Mouse (Mus musculus) heart, embryonic 14.5 days (tissue): Measurements from ENCODE around the gene Arl6ip5. TPM values are rescaled to one million over a fixed set of nuclear protein-coding genes. Genes with fewer than 3 reads are reported as not detected.
"Not testable (repeated sequence)": the region's sequence is repeated elsewhere in the genome, so short reads cannot be mapped to it uniquely, and the experiment has no call there.

Experiments
- ATAC-seq: fragments of 200-750 bp; cut with Nextera tagmentation; 2 replicates; pipeline ENCODE4 v1.8.0; 2017; ENCODE audit warnings: low read depth, moderate TSS enrichment; ENCODE audit not compliant: insufficient number of reproducible peaks, insufficient read depth, low FRiP score
- H3K27ac ChIP-seq, 2 experiments: fragments of 200-500 bp in 1 of 2; fragments of 300-500 bp in 1 of 2; sonication (generic) in 1 of 2; replicated peaks in 1 of 2; 2 replicates each; pipeline ENCODE4 v1.5.1; 2012 to 2014; ENCODE audit warnings: low read depth in 2 of 2, low read length in 2 of 2, control low read depth in 1 of 2, mild to moderate bottlenecking in 1 of 2, mixed read lengths in 1 of 2; ENCODE audit not compliant: control insufficient read depth in 1 of 2, insufficient read depth in 1 of 2
- H3K27me3 ChIP-seq: fragments of 300-500 bp; sonication (generic); 2 replicates; pipeline ENCODE4 v1.6.1; 2014; ENCODE audit warnings: mild to moderate bottlenecking, low read length, control low read depth; ENCODE audit not compliant: control insufficient read depth, insufficient read depth
- H3K36me3 ChIP-seq: fragments of 300-500 bp; sonication (generic); 2 replicates; pipeline ENCODE4 v1.6.1; 2014; ENCODE audit warnings: mild to moderate bottlenecking, control low read depth, low read length, mixed read lengths; ENCODE audit not compliant: control insufficient read depth, insufficient read depth
- H3K4me1 ChIP-seq, 2 experiments: fragments of 200-500 bp in 1 of 2; fragments of 300-500 bp in 1 of 2; sonication (generic) in 1 of 2; 2 replicates each; pipeline ENCODE4 v1.6.1; 2012 to 2014; ENCODE audit warnings: low read length in 2 of 2, control low read depth in 1 of 2, mixed read lengths in 1 of 2; ENCODE audit not compliant: control insufficient read depth in 2 of 2, insufficient read depth in 2 of 2
- H3K4me2 ChIP-seq: fragments of 300-500 bp; sonication (generic); 2 replicates; pipeline ENCODE4 v1.6.1; 2014; ENCODE audit warnings: mild to moderate bottlenecking, low read length
- H3K4me3 ChIP-seq, 2 experiments: fragments of 200-500 bp in 1 of 2; fragments of 300-500 bp in 1 of 2; sonication (generic) in 1 of 2; 2 replicates each; pipeline ENCODE4 v1.5.1; 2012 to 2014; ENCODE audit warnings: low read length in 2 of 2, mild to moderate bottlenecking in 2 of 2, control low read depth in 1 of 2, low read depth in 1 of 2, moderate library complexity in 1 of 2; ENCODE audit not compliant: control insufficient read depth in 1 of 2, insufficient read depth in 1 of 2
- H3K9ac ChIP-seq: fragments of 300-500 bp; sonication (generic); 2 replicates; pipeline ENCODE4 v1.6.1; 2014; ENCODE audit warnings: mild to moderate bottlenecking, low read length
- H3K9me3 ChIP-seq: fragments of 300-500 bp; sonication (generic); 2 replicates; pipeline ENCODE4 v1.6.1; 2016; ENCODE audit warnings: low read length, control low read depth; ENCODE audit not compliant: control insufficient read depth
- WGBS: fragments of 180-500 bp; shearing (Covaris S2); extraction: QIAGEN DNeasy Blood & Tissue Kit; methylation state at CpG from one replicate; pipeline ENCODE4 v1.1.7; 2014; 5-methylcytosine and 5-hydroxymethylcytosine counted together
- polyA plus RNA-seq: library from polyadenylated mRNA; unstranded; fragments of >200 nt; fragmentation: Nextera tagmentation; extraction: Ambion mirVana; gene quantifications from 2 replicates; pipeline ENCODE4 v1.2.1, GENCODE M21; 2014

Arl6ip5 gene
- polyA plus RNA-seq, 1 experiment from 2014 or later = 57.9 TPM

GRCm38 (mm10) chr6:97242522-97242921 is 32.0 kb downstream of the Arl6ip5 start:
- Histone ChIP-seq H3K4me1 (no peaks in the 10 kb centered on the region), H3K4me3 (no peak overlapping the region), H3K36me3 (peaks cover 34% of the 10 kb centered on the region), H3K27ac (no peak overlapping the region), H3K9ac (no peak overlapping the region), H3K4me2 (no peak overlapping the region), H3K9me3 (peaks cover 5% of the 10 kb centered on the region), H3K27me3 (no peaks in the 10 kb centered on the region)
- ATAC-seq = no peak
- 79% methylated on average over 4 of the region's 4 CpGs for WGBS

DNA sequence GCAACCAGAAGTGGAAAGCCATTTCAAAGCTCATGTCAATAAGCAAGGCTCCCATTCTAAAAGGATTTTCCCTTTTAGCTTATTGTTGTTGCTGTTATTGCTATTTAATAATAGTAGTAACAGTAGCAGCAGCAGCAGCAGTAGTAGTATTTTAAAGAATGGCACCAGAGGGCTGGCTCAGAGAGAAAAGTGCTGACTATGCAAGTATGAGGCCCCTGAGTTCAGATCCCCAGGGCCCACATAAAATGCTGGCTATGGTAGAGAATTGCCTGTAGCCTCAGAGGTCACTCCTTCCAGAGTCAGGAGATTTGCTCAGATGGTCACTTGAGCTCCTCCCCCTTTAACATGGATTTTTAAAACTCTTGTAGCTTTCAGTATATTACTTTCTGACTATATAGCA is 34.7 kb downstream of the Arl6ip5 start:
- H3K4me3 ChIP-seq = no peak overlapping the region
- no peaks in the 10 kb centered on the region for H3K9me3 ChIP-seq
- no peak overlapping the region for H3K9ac ChIP-seq
- no peaks in the 10 kb centered on the region for H3K4me1 ChIP-seq
- no peak for ATAC-seq
- H3K36me3 ChIP-seq = peaks cover 30% of the 10 kb centered on the region
- no peak overlapping the region for H3K27ac ChIP-seq
- no peak overlapping the region for H3K4me2 ChIP-seq
- no peaks in the 10 kb centered on the region for H3K27me3 ChIP-seq

- Histone ChIP-seq H3K27me3 (no peaks in the 10 kb centered on the region), H3K4me2 (peak overlapping the region; percentile 64), H3K9me3 (no peaks in the 10 kb centered on the region), H3K36me3 (peaks cover 17% of the 10 kb centered on the region), H3K27ac (no peak overlapping the region; a peak in 1 of 4 replicates), H3K4me3 (peak overlapping the region; percentile 3 to 45; a peak in 3 of 4 replicates), H3K4me1 (peaks cover 3 to 5% of the 10 kb centered on the region in 2 experiments; a peak in 3 of 4 replicates), H3K9ac (peak overlapping the region; percentile 71; the same call in 1 of the 2 replicates)
- ATAC-seq = no peak
- 21% methylated on average over 6 of the region's 6 CpGs for WGBS
These were observed 40.5 kb downstream of the Arl6ip5 start for GRCm38 (mm10) chr6:97250966-97251365.

DNA sequence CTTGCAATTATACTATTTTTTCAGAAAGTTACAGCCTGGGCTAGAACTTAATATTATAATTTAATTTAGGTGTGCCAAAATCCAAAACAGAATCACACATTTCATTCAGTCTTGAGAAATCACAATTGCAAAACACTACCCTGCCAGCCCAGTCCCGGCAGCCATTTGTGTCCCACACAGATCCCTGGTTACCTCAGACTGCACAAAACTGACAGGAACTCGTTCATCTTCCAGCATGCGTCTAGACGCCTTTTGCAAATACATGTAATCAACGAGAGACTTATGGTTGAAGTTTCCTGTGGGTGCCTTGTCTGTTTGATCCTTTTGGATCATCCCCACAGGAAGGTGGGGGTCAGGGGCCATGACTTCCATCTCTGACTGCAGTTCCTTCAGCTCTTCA is 41.6 kb downstream of the Arl6ip5 start:
- peak overlapping the region; percentile 71 for H3K9ac ChIP-seq
- H3K4me1 ChIP-seq = peaks cover 3 to 5% of the 10 kb centered on the region in 2 experiments; a peak in 3 of 4 replicates
- 19% methylated on average over 5 of the region's 5 CpGs for WGBS
- H3K27ac ChIP-seq = peak overlapping the region; percentile 92 to 94
- peaks cover 12% of the 10 kb centered on the region for H3K36me3 ChIP-seq
- H3K27me3 ChIP-seq = no peaks in the 10 kb centered on the region
- H3K9me3 ChIP-seq = no peaks in the 10 kb centered on the region
- ATAC-seq = no peak
- peak overlapping the region; percentile 45 to 52 for H3K4me3 ChIP-seq
- H3K4me2 ChIP-seq = peak overlapping the region; percentile 64

- H3K4me3 ChIP-seq = peak within 1 kb of the TSS; percentile 45 to 52
- peaks cover 5% of the 10 kb centered on the region for H3K36me3 ChIP-seq
- peak within 1 kb of the TSS; percentile 71 for H3K9ac ChIP-seq
- H3K9me3 ChIP-seq = no peaks in the 10 kb centered on the region
- peak within 1 kb of the TSS; percentile 64 for H3K4me2 ChIP-seq
- 11% methylated on average over 9 of the region's 9 CpGs for WGBS
- H3K27ac ChIP-seq = peak within 1 kb of the TSS; percentile 92 to 94
- H3K4me1 ChIP-seq = peaks cover 3 to 5% of the 10 kb centered on the region in 2 experiments; a peak in 3 of 4 replicates
- H3K27me3 ChIP-seq = no peaks in the 10 kb centered on the region
- ATAC-seq = peak; percentile 80
These were observed 42.3 kb downstream of the Arl6ip5 start, which contains the start of gene Lmod3 for GRCm38 (mm10) chr6:97252711-97253221. Lmod3 (minus strand) TSS chr6:97252759.

GRCm38 (mm10) chr6:97258489-97258888 is 48.0 kb downstream of the Arl6ip5 start:
- H3K4me3 ChIP-seq = no peak overlapping the region
- H3K4me1 ChIP-seq = peaks cover 0 to 12% of the 10 kb centered on the region in 2 experiments; a peak in 1 of 4 replicates
- H3K27ac ChIP-seq = no peak overlapping the region
- ATAC-seq = no peak
- H3K27me3 ChIP-seq = no peaks in the 10 kb centered on the region
- WGBS = 77% methylated on average over 1 of the region's 1 CpGs
- H3K9ac ChIP-seq = no peak overlapping the region
- H3K9me3 ChIP-seq = no peaks in the 10 kb centered on the region
- H3K36me3 ChIP-seq = no peaks in the 10 kb centered on the region
- H3K4me2 ChIP-seq = no peak overlapping the region

- H3K36me3 ChIP-seq, H3K9me3 ChIP-seq, H3K27me3 ChIP-seq, H3K4me2 ChIP-seq, H3K27ac ChIP-seq, H3K9ac ChIP-seq, H3K4me3 ChIP-seq, ATAC-seq: not testable (repeated sequence)
- H3K4me1 ChIP-seq = peaks cover 0 to 13% of the 10 kb centered on the region in 2 experiments; a peak in 3 of 4 replicates
- 92% methylated on average over 2 of the region's 2 CpGs for WGBS
These were observed 49.4 kb downstream of the Arl6ip5 start for GRCm38 (mm10) chr6:97259926-97260325.

DNA sequence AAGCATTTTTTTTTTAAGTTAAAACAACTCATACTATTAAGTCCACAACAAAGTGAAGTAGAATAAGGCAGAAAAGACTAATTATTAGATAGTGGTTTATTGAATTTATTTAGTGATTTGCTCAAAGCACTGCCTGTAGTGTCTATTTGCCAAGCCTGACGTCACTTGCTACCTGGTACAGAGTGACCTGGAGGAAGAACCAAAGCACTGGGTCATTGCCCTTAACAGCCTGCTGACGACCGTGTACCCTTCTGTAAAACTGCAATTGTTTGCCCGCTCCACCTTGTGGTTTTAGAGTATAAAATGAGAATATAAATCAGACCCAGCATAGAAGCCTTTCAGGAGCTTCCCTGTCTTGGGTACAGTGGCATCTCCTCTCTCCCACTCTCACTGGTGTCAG is 51.7 kb downstream of the Arl6ip5 start:
- no peak overlapping the region for H3K9ac ChIP-seq
- no peaks in the 10 kb centered on the region for H3K9me3 ChIP-seq
- no peaks in the 10 kb centered on the region for H3K27me3 ChIP-seq
- H3K4me2 ChIP-seq = no peak overlapping the region
- H3K36me3 ChIP-seq = no peaks in the 10 kb centered on the region
- no peak for ATAC-seq
- WGBS = 83% methylated on average over 4 of the region's 4 CpGs
- H3K4me1 ChIP-seq = peaks cover 8 to 15% of the 10 kb centered on the region in 2 experiments
- no peak overlapping the region for H3K27ac ChIP-seq
- H3K4me3 ChIP-seq = no peak overlapping the region
